Mouse (Mus musculus): Measurements from ENCODE around the gene Vhl.

Vhl gene

GRCm38 (mm10) chr6:113623941-113624751 is at the start of gene Vhl:
Gene Vhl (plus strand): TSS chr6:113623959.
- DNase-seq (ENCODE audit: low spot score in 2 of 2): peak; percentile 68 to 81

- DNase-seq (ENCODE audit: low spot score in 2 of 2): no peak
Measured at GRCm38 (mm10) chr6:113576044-113576443, 47.7 kb upstream of the Vhl start.

- DNase-seq (ENCODE audit: low spot score in 2 of 2): no peak
Measured at GRCm38 (mm10) chr6:113579306-113579705, 44.5 kb upstream of the Vhl start.

- DNase-seq (ENCODE audit: low spot score in 2 of 2): no peak
Measured at GRCm38 (mm10) chr6:113583023-113583422, 40.7 kb upstream of the Vhl start.

GRCm38 (mm10) chr6:113585065-113585464 is 38.7 kb upstream of the Vhl start:
- no peak for DNase-seq (ENCODE audit: low spot score in 2 of 2)

- DNase-seq (ENCODE audit: low spot score in 2 of 2): no peak
Measured at GRCm38 (mm10) chr6:113586466-113587183, 37.1 kb upstream of the Vhl start.

GRCm38 (mm10) chr6:113592637-113593036 is 31.1 kb upstream of the Vhl start:
- DNase-seq (ENCODE audit: low spot score in 2 of 2): no peak

GRCm38 (mm10) chr6:113597945-113598344 is 25.8 kb upstream of the Vhl start:
- no peak for DNase-seq (ENCODE audit: low spot score in 2 of 2)

GRCm38 (mm10) chr6:113599833-113600232 is 23.9 kb upstream of the Vhl start:
- DNase-seq (ENCODE audit: low spot score in 2 of 2): no peak

- no peak for DNase-seq (ENCODE audit: low spot score in 2 of 2)
Measured at GRCm38 (mm10) chr6:113600543-113601139, 23.1 kb upstream of the Vhl start, which contains the start of gene Fancd2os. Gene Fancd2os (minus strand): TSS chr6:113600715.

GRCm38 (mm10) chr6:113602821-113603220 is 20.9 kb upstream of the Vhl start:
- DNase-seq (ENCODE audit: low spot score in 2 of 2): no peak

- no peak for DNase-seq (ENCODE audit: low spot score in 2 of 2)
Measured at GRCm38 (mm10) chr6:113603993-113604392, 19.8 kb upstream of the Vhl start.

- peak; percentile 67 to 77 for DNase-seq (ENCODE audit: low spot score in 2 of 2)
Measured at GRCm38 (mm10) chr6:113604432-113605223, 19.1 kb upstream of the Vhl start, which contains the start of gene Brk1. Gene Brk1 (plus strand): TSS chr6:113604772.

GRCm38 (mm10) chr6:113605224-113605545 is 18.6 kb upstream of the Vhl start:
- DNase-seq (ENCODE audit: low spot score in 2 of 2): no peak

- DNase-seq (ENCODE audit: low spot score in 2 of 2): no peak
Measured at GRCm38 (mm10) chr6:113608871-113609270, 14.9 kb upstream of the Vhl start.

GRCm38 (mm10) chr6:113609293-113609692 is 14.5 kb upstream of the Vhl start:
- no peak for DNase-seq (ENCODE audit: low spot score in 2 of 2)

- no peak for DNase-seq (ENCODE audit: low spot score in 2 of 2)
Measured at GRCm38 (mm10) chr6:113612258-113612969, 11.3 kb upstream of the Vhl start.

GRCm38 (mm10) chr6:113614152-113614551 is 9.6 kb upstream of the Vhl start:
- DNase-seq (ENCODE audit: low spot score in 2 of 2): no peak

- no peak for DNase-seq (ENCODE audit: low spot score in 2 of 2)
Measured at GRCm38 (mm10) chr6:113614997-113615396, 8.8 kb upstream of the Vhl start.

- no peak for DNase-seq (ENCODE audit: low spot score in 2 of 2)
Measured at GRCm38 (mm10) chr6:113615489-113615888, 8.3 kb upstream of the Vhl start.

GRCm38 (mm10) chr6:113623386-113623785 is 373 bp upstream of the Vhl start:
- DNase-seq (ENCODE audit: low spot score in 2 of 2): no peak
